Mouse (Mus musculus) midbrain, embryonic 14.5 days (tissue): Measurements from ENCODE around the gene Defa17. TPM values are rescaled to one million over a fixed set of nuclear protein-coding genes. Genes with fewer than 3 reads are reported as not detected.
"Not testable (repeated sequence)": the region's sequence is repeated elsewhere in the genome, so short reads cannot be mapped to it uniquely, and the experiment has no call there.

ENCODE experiments used
- ATAC-seq: fragments of 200-750 bp; cut with Nextera tagmentation; 2 replicates; pipeline ENCODE4 v1.8.0; 2017; ENCODE audit warnings: moderate number of reproducible peaks, moderate library complexity; ENCODE audit not compliant: low FRiP score, low TSS enrichment
- DNase-seq: peaks from one replicate; pipeline ENCODE4 v3.0.0-alpha.2; 2015
- H3K27ac ChIP-seq: fragments of 300-500 bp; sonication (generic); replicated peaks from 2 replicates; pipeline ENCODE4 v1.5.1; 2014; ENCODE audit warnings: mild to moderate bottlenecking, low read depth, low read length, moderate library complexity
- H3K27me3 ChIP-seq: fragments of 300-500 bp; sonication (generic); 2 replicates; pipeline ENCODE4 v1.6.1; 2014; ENCODE audit warnings: low read length, control low read depth, mixed read lengths; ENCODE audit not compliant: control insufficient read depth, insufficient read depth
- H3K36me3 ChIP-seq: fragments of 300-500 bp; sonication (generic); 2 replicates; pipeline ENCODE4 v1.6.1; 2014; ENCODE audit warnings: low read length, control low read depth; ENCODE audit not compliant: control insufficient read depth, insufficient read depth
- H3K4me1 ChIP-seq: fragments of 300-500 bp; sonication (generic); 2 replicates; pipeline ENCODE4 v1.6.1; 2014; ENCODE audit warnings: mild to moderate bottlenecking, antibody characterized with exemption, low read length, control low read depth; ENCODE audit not compliant: control insufficient read depth, insufficient read depth
- H3K4me2 ChIP-seq: fragments of 300-500 bp; sonication (generic); 2 replicates; pipeline ENCODE4 v1.6.1; 2014; ENCODE audit warnings: mild to moderate bottlenecking, low read length, moderate library complexity
- H3K4me3 ChIP-seq: fragments of 300-500 bp; sonication (generic); replicated peaks from 2 replicates; pipeline ENCODE4 v1.5.1; 2014; ENCODE audit warnings: low read depth, low read length
- H3K9ac ChIP-seq: fragments of 300-500 bp; sonication (generic); replicated peaks from 2 replicates; pipeline ENCODE4 v1.6.1; 2014; ENCODE audit warnings: mild to moderate bottlenecking, low read length, moderate library complexity
- H3K9me3 ChIP-seq: fragments of 300-500 bp; sonication (generic); 2 replicates; pipeline ENCODE4 v1.6.1; 2016; ENCODE audit warnings: low read length, control low read depth, mixed read lengths; ENCODE audit not compliant: control insufficient read depth
- WGBS: fragments of 180-500 bp; shearing (Covaris S2); extraction: QIAGEN DNeasy Blood & Tissue Kit; methylation state at CpG from one replicate; pipeline ENCODE4 v1.1.7; 2014; 5-methylcytosine and 5-hydroxymethylcytosine counted together
- polyA plus RNA-seq: library from polyadenylated mRNA; unstranded; fragments of >200 nt; fragmentation: Nextera tagmentation; extraction: Ambion mirVana; gene quantifications from 2 replicates; pipeline ENCODE4 v1.2.1, GENCODE M21; 2014

Defa17 gene
- not detected in 2 replicates for polyA plus RNA-seq

DNA sequence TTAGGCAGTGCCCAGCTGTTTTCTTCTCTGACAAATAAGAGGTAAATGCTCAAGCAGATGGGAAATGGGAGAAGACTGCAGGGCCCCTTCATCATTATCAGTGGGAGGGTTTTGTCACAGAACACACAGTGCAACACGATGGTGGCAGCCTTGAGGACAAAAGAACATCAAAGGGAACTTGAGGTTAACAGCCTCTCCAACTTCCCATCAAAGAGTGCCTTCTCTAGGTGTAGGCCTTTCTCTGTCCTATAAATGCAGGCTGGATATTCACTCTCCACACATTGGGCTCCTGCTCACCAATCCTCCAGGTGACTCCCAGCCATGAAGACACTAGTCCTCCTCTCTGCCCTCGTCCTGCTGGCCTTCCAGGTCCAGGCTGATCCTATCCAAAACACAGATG is at the start of gene Defa17:
Gene Defa17 (plus strand): TSS at position 301 of the 400 bp plus-strand sequence.
- not testable (repeated sequence) for H3K4me3 ChIP-seq, ATAC-seq, H3K9ac ChIP-seq, H3K4me2 ChIP-seq, H3K9me3 ChIP-seq, DNase-seq, H3K4me1 ChIP-seq, H3K27me3 ChIP-seq, H3K36me3 ChIP-seq, H3K27ac ChIP-seq
- WGBS = no CpG with 5 or more reads among the region's 2 CpGs

DNA sequence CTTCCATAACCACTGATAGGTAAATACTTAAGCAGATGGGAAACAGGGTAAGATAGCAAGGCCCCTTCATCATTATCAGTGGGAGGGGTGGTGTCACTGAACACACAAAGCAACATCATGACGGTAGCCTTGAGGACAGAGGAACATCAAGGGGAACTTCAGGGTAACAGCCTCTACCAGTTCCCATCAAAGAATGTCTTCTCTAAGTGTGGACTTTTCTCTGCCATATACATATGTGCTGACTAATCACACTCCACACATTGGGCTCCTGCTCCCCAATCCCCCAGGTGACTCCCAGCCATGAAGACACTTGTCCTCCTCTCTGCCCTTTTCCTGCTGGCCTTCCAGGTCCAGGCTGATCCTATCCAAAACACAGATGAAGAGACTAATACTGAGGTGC is 37.7 kb upstream of the Defa17 start, which contains the start of gene Defa26:
Gene Defa26 (plus strand): TSS at position 301 of the 400 bp plus-strand sequence.
- not testable (repeated sequence) for H3K27ac ChIP-seq, H3K36me3 ChIP-seq, H3K4me2 ChIP-seq, H3K27me3 ChIP-seq, H3K4me3 ChIP-seq, H3K9me3 ChIP-seq, H3K9ac ChIP-seq, DNase-seq, ATAC-seq, H3K4me1 ChIP-seq
- no CpG with 5 or more reads among the region's 1 CpGs for WGBS

DNA sequence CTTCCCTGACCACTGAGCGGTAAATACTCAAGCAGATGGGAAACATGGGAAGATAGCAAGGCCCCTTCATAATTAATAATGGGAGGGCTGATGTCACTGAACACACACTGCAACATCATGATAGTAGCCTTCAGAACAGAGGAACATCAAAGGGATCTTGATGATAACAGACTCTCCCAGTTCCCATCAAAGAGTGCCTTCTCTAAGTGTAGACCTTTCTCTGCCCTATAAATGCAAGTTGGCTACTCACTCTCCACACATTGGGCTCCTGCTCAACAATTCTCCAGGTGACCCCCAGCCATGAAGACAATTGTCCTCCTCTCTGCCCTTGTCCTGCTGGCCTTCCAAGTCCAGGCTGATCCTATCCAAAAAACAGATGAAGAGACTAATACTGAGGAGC is 9.9 kb downstream of the Defa17 start, which contains the start of gene Defa34:
Gene Defa34 (plus strand): TSS at position 301 of the 400 bp plus-strand sequence.
- not testable (repeated sequence) for H3K27me3 ChIP-seq, H3K9me3 ChIP-seq, H3K9ac ChIP-seq, H3K4me1 ChIP-seq, DNase-seq, H3K4me2 ChIP-seq, ATAC-seq, H3K36me3 ChIP-seq, H3K4me3 ChIP-seq, H3K27ac ChIP-seq
- 89% methylated on average over 1 of the region's 1 CpGs for WGBS

DNA sequence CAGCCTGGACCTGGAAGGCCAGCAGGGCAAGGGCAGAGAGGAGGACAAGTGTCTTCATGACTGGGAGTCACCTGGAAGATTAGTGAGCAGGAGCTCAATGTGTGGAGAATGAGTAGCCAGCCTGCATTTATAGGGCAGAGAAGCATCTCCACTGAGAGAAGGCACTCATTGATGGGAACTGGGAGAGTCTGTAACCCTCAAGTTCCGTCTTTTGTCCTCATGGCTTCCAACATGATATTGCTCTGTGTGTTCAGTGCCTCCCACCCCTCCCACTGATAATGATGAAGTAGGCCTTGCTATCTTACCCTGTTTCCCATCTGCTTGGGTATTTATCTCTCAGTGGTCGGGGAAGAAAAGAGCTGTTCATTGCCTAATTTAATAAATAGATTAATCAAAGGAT is 48.0 kb downstream of the Defa17 start, which contains the start of gene AY761184:
Gene AY761184 (minus strand): TSS at position 101 of the 400 bp plus-strand sequence.
- H3K4me1 ChIP-seq, H3K4me3 ChIP-seq, H3K9me3 ChIP-seq, ATAC-seq, DNase-seq, H3K27ac ChIP-seq, H3K36me3 ChIP-seq, H3K9ac ChIP-seq, H3K27me3 ChIP-seq, H3K4me2 ChIP-seq: not testable (repeated sequence)
- WGBS = 55% methylated on average over 2 of the region's 2 CpGs

Other genes with a start within 250 kb of the Defa17 start
- not detected in 2 replicates for gene Defa36, start 228.4 kb upstream of the Defa17 start, polyA plus RNA-seq
- gene Gm7849, start 199.2 kb upstream of the Defa17 start, polyA plus RNA-seq = not detected in 2 replicates
- gene Defa20, start 146.5 kb upstream of the Defa17 start, polyA plus RNA-seq = not detected in 2 replicates
- gene Defa32, start 126.7 kb upstream of the Defa17 start, polyA plus RNA-seq = not detected in 2 replicates
- not detected in 2 replicates for gene Defa37, start 90.4 kb upstream of the Defa17 start, polyA plus RNA-seq
- not detected in 2 replicates for gene Defa28, start 72.8 kb upstream of the Defa17 start, polyA plus RNA-seq
- gene Gm7861, start 61.3 kb upstream of the Defa17 start, polyA plus RNA-seq = not detected in 2 replicates
- gene Defa26, start 37.6 kb upstream of the Defa17 start, polyA plus RNA-seq = not detected in 2 replicates
- not detected in 2 replicates for gene Defa34, start 10.0 kb downstream of the Defa17 start, polyA plus RNA-seq
- not detected in 2 replicates for gene AY761184, start 47.9 kb downstream of the Defa17 start, polyA plus RNA-seq
- gene Defa24, start 78.7 kb downstream of the Defa17 start, polyA plus RNA-seq = not detected in 2 replicates
- gene Defb50, start 167.8 kb downstream of the Defa17 start, polyA plus RNA-seq = not detected in 2 replicates
- gene Defb2, start 184.1 kb downstream of the Defa17 start, polyA plus RNA-seq = not detected in 2 replicates
- gene Defb10, start 203.1 kb downstream of the Defa17 start, polyA plus RNA-seq = not detected in 2 replicates
- gene Defb9, start 229.6 kb downstream of the Defa17 start, polyA plus RNA-seq = not detected in 2 replicates